Mouse (Mus musculus): ENCODE results near the gene Gopc.

GRCm38 (mm10) chr10:52381321-52381801 lies 563 bp downstream of the Gopc start:
- TF ChIP-seq CTCF (IDR thresholded peaks at IDR 0.05): no peak
- TF ChIP-seq POLR2A (IDR thresholded peaks at IDR 0.05; ENCODE audit: insufficient read depth, low read depth, low read length): no peak
